Comparison of ENCODE assay signal across 8 mouse cellular contexts in the genomic region with DNA sequence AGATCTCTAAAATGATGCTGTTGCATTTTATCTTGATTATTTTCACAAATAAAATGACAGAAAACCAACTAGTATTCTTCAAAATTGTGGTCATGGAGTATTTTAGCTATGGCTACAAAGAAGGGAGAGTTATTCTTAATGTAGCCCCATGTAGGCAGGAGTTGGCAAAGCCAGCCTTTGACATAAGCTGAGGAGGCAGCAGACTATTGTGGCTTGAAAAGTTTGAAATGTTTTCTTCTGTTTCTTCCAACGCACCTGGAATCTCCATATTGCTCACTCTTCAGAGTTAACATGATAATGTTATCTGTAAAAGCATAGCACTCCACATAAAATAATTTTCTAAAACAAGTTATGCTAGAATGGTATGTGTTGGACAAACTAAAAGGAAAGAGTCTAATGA.
"Had no signal": no experiment of that assay in that cellular context is flagged by ENCODE, and none has a peak within 500 bp of the region (broad histone marks: within the 10 kb centered on the region; RNA-seq: fewer than 3 reads in every experiment).

No protein-coding gene starts in this region.

- DNase-seq: kidney, adult 2 months; kidney, postnatal 25 days; liver, embryonic 13.5 days; lung, adult 2 months; lung, postnatal 14 days; lung, postnatal 4 days; midbrain, embryonic 14.5 days; thymus, postnatal 25 days had no signal
